Mouse (Mus musculus) heart, postnatal 25 days (tissue): ENCODE measurements around the gene Egfem1. TPM values are rescaled to one million over a fixed set of nuclear protein-coding genes. Genes with fewer than 3 reads are reported as not detected.

Experiments
- DNase-seq: peaks from one replicate; pipeline ENCODE4 v3.0.0; 2022; ENCODE audit warnings: low spot score
- intact Hi-C: fragments of 180-260 bp; cut with DNase I; formaldehyde crosslinking; loops from one replicate; pipeline ENCODE4 v1.15.1; 2025
- total RNA-seq, 2 experiments: library from RNA; stranded (reverse); gene quantifications; 2 replicates each; pipeline ENCODE4 v1.2.3; 2021

Egfem1 gene
- total RNA-seq, 2 experiments from 2014 or later = not detected

DNA sequence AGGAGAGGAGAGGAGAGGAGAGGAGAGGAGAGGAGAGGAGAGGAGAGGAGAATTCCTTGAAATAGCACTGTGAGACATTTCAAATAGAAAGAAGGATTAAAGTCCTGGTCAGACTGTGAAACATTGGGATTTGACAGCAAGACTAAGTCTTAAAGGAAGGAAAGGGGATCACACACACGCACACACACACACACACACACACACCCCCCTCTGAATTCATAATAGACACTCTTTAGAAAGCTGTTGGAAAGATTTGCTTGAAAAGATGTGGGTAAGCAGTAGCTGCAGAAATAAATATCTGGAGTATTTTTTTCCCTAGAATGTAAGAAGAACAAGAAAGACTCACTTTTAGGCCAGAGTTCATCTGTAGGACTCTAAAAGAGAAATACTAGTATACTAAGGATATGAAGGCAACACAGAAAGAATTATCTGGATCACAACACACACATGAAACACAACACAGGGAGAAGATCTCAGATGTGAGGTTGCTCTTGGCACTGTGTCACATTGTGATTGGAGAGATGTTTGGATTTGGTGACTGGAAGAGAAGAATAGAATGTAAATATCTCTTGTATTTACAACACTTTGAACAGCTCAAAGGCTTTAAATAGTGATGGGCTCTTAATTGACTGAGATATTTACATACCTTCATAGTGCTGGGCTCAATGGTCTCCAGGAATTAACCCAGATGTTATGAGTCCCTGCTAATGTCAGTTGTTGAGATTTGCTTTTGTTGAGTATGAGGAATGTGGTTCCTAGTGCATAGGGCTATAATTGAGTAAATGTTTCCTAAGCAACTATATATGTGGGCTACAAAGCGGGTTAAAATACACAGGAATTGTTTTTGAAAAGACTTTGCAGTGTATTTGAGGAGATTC is 50.5 kb downstream of the Egfem1 start:
- DNase-seq = no peak
- intact Hi-C loops = no loop called here

DNA sequence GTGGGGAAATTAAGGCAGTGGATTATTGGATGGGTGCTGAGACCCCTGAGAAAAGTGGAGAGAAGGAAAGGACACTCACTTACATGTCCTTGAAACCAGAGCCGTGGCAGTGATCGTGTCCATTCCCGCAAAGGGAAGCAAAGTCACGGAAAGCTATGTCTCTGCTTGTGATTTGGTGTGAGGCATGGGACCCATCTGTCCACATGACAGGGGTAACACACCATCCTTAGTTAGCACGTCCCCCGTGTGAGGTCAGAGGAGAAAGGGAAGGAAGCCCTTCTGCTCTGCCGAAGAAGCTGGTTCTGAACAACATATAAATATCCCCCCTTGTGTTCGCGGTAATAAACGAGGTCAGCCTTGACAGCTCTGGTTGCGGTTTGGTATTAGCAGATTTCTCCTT is 52.7 kb downstream of the Egfem1 start:
- intact Hi-C loops = no loop called here
- DNase-seq = no peak

DNA sequence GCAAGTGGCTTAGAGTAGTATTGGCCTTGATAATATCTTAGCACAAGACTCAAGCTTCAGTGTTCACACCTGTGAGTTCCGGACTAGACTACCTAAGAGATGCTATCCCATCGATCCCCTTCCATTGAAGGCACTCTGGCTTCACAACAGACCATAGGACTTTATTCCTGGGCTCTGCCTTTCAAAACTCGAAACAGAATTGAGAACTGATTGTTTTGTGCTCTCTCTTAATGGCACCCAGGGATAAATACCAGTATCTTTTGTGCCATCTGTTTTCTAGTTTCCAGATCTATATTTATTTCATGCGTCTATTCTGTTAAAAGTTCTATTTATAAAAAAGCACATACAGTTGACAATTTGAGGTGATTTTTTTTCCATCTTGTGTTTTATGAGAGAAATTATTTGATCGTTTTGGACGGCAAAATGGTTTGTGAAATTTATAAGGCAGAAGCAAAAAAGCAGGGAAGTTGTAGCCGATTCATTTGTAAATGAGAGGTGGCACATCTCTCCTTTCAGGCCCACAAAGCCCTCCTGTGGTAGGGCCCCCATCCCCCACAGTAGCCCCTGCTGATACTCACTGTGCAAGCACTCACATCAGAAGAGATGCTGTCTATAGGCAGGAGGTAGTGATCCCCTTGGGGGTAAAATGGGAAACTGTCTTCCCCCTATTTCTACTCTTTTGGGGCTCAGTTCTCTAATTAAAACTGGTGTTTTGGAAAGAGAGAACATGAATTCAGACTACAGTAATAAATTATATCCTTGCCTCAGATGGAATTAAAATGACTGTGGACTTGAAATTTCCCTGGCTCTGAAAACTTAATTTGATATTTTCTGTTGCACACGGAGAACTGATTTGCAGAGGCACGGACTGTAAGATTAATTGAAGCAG is 53.6 kb downstream of the Egfem1 start:
- intact Hi-C loops = no loop called here

DNA sequence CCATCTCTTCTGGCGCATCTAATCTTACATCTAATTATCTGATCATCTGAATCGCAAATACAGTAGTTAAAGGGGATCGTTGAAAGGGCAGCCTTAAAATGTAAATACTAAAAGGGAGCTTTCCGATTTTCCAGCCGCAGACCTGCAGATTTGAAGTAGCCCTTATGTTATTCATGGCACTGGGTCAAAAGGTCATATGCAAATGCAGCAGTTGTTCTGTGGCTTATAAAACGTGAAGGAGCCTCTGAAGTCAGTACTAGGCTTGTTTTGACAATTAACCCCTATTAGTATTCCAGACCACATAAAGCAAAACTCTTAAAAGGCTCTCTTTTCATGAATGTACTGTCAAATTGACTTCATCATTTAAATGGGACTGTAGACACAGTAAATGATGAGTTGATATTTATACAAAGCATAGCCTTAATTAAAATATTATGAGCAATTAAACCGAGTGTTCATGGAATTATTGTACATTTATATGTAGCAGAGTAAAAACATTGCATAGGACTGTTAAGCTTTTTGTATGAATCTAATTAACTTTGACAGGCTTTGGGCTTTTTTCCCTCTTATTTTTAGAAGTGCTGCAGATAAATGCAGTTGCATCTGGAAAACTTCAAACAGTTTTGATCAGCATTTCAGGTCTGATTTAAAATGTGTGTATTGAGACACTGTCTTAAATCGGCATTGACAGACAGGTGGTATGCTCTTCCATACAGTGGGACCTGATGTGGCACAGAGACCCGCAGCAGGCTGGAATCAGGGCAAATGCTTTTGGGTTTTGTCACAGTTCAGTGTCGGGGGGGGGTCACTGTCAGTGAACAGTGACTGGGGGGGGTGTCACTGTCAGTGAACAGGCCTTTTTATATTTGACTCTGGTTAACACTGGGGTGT is 54.5 kb downstream of the Egfem1 start:
- no peak for DNase-seq
- intact Hi-C loops = no loop called here

More for the DNA sequence above, 53.6 kb downstream of the Egfem1 start:
- DNase-seq = no peak

DNA sequence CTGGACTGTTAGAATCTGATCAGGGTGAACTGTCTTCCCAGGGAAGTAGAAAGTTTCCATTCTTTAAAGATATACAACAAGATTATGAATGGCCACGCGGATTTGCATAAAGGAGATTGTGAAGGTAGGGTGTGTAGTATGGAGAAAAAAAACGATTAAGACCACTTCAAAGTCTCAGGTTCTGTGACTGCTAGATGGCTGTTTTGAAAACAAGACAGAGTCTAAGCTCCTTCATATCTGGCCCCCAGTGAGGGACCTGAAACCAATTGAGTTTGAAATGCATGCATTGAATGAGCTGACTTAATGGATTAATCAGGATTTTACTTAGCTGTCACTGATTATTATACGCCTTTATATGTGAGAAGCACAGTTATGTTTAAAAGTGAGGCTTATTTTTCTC is 86.6 kb downstream of the Egfem1 start:
- intact Hi-C loops = no loop called here
- DNase-seq = no peak

DNA sequence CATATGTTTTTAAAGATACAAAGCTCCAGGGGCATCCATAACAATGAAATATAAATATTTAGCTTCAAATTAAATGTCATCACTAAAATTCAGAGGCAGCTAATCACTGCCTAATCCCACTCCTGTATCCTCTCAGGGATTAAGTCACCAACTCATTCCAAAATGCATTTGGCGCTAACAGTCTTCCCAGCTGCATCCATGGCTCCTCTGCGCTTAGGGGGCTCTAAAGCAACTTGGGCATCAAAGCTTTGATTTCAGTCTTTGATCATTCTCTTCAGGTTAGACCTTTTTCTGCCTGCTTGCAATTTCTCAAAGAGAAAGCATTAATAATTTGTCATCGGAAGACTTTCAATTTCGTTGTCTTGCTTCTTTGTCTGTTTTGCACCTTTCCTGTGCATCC is 87.2 kb downstream of the Egfem1 start:
- DNase-seq = no peak
- intact Hi-C loops = no loop called here

DNA sequence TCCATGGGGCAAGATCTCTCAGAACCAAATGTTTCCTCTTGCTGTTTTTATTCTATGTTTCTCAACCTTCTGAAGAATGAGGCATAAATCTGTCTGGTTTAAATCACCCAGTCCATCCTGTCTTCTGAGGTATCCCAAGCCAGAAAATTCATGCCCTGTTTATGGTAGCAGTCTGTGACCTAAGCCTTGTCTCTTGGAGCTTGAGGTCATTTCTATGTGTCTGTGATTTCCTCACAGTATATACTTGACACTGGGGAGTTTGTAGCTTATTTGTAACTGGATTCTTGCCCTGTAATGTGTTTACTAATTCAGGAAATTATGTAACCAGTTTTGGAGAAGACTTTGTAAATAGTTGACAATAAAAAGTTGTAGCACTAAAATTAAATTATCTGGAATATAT is 95.2 kb downstream of the Egfem1 start:
- intact Hi-C loops = no loop called here
- DNase-seq = no peak

DNA sequence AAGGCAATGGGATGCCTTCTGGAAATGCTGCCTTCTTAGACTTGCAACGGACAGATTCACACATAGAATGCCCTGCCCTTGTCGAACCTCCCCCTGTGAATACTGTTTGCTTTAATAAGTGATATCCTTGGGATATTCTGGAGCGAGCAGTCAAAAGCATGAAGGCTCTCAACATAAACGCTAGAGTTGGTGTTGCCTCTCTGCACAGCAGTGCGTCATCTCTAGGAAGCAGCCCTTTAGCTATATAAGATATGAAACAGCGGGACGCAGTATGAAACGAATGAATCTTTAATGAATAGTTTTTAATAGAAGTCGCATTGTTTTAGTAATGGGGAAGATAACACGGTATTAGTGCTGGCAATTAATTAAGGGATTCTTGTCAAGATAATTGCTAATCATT is 101.2 kb downstream of the Egfem1 start:
- intact Hi-C loops = no loop called here
- DNase-seq = no peak

DNA sequence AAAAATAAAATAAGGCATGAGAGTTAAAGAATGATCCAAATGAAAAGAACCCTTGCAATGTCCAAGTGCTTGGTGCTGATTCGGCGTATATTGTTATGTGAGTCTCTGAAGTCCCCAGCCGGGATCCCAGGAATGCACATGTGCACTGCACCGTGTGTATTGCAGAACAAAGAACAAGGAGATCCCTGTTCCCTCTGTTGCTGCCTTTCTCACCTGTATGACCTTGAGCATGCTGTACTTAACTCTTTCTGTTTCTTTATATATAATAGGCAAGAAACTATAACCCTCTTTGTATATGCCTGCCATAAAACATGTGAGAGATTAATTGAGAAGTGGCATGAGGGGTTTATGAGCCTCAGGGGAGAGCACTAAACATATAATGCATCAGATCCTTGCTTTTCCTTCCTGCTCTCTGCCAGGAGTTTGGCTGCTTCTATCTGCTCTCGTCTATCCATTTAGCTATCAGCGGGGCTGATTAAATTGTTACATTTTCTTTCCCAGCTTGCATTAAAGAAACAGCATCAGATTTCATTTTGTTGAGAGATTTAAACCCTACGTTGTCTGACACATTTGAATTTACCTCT is 101.9 kb downstream of the Egfem1 start:
- no peak for DNase-seq
- intact Hi-C loops = no loop called here

DNA sequence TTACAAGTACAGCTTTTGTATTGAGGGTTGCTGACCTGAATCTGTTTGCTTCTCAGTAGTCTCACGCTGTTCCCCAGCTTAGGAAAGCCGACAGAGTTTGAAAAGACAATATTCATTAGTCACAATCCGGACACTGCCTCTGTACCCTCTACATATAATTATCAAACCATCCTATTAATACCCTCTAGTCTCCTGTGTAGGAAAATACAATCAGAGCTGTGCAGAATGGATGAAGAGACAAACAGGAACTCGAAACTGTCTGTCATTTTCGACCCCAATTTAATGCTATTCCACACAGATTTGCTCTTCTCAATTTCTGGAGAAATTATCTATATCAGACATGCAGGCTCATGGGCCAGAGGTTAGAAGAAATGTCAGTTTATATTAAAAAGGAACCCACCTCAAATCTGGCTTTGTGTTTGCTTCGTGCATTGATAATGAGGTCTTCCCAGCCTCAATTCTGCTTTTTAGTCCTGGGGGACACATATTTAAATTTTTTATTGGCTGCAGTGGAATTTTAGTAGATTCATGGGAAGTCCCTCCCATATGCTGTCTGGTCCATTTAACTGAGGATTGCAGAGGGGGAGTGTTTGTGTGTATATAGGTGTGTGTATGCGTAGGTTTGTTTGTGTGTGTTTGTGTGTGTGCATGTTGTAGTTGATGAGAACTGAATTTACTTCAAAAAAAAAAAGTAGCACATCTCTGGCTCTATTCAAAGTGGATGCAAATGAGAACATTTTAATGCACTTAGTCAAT is 102.8 kb downstream of the Egfem1 start:
- no peak for DNase-seq
- intact Hi-C loops = no loop called here

DNA sequence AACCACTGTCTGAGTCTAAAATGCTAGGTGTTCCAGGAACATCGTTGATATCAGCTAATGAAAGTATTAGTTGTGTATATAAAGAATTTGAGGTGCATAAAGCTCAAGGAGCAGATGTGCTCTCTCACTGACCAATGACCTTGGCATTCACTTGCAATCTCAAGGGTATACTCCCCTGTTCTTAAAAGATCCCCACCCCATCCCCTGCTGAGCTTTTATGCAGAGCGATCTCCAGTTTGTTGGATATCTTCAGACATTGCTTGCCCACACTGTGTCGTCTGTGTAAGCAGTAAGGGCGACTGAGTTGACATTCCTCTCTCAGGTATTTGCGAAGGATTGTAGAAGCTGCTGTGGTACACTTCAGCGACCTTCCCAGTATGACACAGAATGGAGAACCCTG is 108.4 kb downstream of the Egfem1 start:
- intact Hi-C loops = no loop called here
- DNase-seq = no peak

DNA sequence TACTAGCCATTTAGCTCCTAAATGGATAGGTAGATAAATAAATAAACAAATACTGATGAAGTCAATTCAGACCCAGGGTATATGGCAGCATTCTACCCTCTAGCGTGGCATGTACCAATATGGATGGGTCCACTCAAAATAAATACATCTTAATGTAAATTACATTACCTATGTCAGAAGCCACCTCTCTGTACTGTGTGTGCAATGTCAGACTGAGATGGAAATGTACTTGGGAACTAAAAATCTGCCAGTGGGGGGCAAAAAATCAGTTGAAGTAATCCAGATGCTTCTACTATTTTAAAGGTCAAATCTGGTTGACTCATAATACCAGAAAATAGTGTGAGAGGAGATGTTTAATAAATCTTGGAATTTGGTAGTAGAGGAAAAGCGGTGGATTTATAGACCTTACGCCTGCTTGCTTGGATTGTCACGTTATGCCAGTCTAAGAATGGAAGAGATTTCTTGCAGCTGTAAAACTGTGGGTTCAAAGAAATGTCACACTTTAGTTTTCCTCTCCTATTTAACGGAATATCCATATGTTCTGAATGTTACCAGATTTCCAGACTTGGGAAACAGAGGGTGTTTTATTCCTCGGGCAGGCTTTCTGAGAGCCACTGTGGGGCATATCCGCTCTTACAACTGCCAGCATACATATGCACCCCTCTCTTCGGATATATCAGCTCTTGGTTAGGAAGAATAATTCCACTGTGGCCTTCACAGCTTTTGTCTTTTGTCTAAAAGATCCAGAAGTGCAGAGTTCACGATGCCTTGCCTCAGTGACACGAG is 116.1 kb downstream of the Egfem1 start:
- DNase-seq = no peak

DNA sequence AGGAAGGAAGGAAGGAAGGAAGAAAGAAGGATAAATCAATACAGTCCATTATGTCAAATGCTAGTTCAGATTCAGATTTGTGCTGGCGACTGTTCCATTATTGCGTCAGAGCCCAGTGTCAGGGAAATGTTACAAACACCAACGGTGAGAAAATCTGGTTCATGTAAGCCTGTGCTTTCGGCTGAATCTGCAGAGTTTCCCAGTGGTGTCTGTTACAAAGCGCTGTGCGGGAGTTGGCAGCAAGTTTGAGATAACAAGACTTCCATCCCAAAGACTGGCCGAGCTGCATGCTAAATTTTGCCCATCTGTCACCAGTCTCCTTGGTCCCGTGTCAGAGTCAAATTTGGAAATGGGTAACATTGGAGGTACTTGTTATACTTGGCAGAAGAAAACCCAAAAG is 118.8 kb downstream of the Egfem1 start:
- intact Hi-C loops = no loop called here

More for the DNA sequence above, 116.1 kb downstream of the Egfem1 start:
- intact Hi-C loops = no loop called here

DNA sequence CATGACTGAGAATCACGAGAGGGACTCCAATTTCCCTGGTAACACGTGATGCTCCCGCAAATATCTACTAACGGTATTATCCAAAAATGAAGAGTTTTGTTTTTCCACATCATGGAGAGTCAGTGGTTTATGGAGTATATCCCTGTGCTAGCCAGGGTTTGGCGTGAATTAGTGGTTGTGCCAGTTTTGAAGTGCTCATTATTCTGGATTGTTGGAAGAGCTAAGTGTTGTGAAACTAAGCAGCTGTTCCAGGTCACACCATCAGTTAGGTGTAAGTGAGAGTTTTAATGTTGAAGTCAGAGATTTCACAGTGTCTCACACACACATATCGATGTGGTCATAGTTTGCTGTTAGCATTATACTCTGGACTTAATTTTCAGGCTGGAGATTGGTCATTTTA is 120.7 kb downstream of the Egfem1 start:
- intact Hi-C loops = no loop called here
- DNase-seq = no peak

More for the DNA sequence above, 118.8 kb downstream of the Egfem1 start:
- no peak for DNase-seq

DNA sequence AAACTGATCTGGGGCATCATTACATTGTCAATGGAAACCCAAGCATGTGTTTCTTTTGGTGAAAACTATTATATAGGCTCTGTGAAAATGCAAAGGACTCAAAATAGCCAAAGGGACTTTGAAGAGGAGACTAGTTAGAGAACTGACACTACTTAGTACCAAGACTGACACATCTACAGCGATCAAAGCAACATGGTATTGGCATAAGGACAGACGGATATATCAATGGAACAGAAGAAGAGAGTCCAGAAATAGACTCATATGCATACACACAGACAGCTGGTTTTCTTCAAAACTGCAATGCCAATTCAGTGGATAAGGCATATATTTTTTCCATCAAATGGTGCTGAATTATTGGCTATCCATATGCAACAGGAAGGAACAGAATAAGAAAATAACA is 140.6 kb downstream of the Egfem1 start:
- no peak for DNase-seq
- intact Hi-C loops = no loop called here

DNA sequence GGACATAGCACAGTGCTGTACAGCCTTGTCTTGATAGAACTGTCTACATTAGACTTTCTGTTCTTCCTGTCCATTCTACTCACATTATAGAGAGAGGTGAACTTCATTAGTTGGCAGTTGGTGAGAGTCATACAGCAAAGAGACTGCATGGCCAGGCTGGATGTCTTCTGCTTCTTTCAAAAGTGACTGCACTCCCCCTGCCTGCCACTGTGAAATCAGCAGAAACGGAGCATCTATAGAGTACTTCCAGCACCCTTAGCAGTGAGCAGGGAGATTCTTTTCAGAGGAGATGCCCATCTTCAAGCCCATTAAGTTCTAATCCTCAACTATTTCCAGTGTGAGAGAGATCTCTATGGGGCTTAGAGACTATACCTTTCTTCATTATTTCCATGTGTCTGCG is 147.9 kb downstream of the Egfem1 start:
- DNase-seq = no peak
- intact Hi-C loops = no loop called here

DNA sequence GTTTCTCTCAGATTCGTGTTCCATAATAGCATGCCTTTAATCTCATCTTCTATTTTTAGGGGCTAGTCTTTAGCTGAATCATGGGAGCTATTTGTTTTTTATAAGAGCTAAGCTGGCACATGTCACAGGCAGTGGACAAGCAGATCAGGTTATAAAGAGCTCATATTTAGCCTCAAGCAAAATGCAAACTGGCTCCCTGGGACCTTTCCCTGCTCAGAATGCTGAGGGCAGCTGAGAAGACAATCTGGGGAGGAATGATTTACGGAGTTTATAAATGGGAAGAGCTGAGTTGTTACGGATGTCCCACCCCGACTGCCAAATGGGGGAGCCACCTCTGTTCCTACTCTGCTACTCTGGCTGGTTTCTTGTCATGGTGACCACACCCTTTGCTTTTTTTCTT is 153.7 kb downstream of the Egfem1 start:
- no peak for DNase-seq
- intact Hi-C loops = no loop called here

DNA sequence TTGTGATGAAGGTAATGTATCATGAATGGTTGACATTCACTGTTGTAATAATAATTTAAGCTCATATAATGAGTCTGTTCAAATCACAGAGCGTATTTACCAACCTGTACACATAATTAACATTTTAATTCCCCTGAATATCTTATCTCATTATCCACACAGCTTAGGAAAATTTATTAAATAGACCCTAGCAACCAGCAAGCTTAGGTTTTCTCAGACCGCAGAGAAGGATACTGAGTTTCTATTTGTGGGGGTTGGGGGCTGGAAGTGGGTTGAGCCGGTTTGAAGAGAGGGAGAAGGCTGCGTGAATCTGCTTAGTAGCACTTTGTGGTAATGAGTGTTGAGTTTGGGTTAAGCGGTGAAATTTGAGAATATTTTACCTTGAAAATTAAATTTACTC is 154.7 kb downstream of the Egfem1 start:
- no peak for DNase-seq
- intact Hi-C loops = no loop called here
